Mouse (Mus musculus): ENCODE measurements around the gene Gm17387. TPM values are rescaled to one million over a fixed set of nuclear protein-coding genes. Genes with fewer than 3 reads are reported as not detected.

Gm17387 gene
- total and polyA plus RNA-seq, 2 experiments, result not detected

DNA sequence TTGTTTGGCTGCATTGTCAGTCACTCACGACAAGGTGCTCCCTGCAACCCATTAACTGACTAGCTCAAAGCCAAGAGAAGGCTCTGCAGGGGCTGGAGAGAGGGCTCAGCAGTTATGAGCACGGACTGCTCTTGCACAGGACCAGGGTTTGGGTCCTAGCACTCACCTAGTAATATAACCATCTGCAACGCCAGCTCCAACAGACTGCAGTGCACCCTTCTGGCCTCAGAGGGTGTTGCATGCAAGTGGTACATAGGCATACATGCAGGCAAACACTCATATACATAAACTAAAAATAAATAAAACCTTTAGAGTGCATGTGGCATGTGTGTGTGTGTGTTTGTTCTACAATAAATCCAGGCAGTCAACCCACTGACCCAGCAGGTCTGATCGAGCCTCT, 26.9 kb downstream of the Gm17387 start:
- TF ChIP-seq CTCF (IDR thresholded peaks at IDR 0.05; ENCODE audit: low read depth, low read length), result peak; percentile 16; the same call in 1 of the 2 replicates
- TF ChIP-seq POLR2A (IDR thresholded peaks at IDR 0.05; ENCODE audit: extremely low read depth, insufficient read depth, low read length), result no peak
- Histone ChIP-seq H3K27ac (replicated peaks; ENCODE audit: insufficient read depth, low read depth, low read length) (no peak overlapping the region), H3K36me3 (ENCODE audit: control insufficient read depth, insufficient read depth, low read length) (no peaks in the 10 kb centered on the region), H3K27me3 (ENCODE audit: control insufficient read depth, insufficient read depth, low read length) (peaks cover 5% of the 10 kb centered on the region), H3K4me3 (ENCODE audit: insufficient read depth, low read depth, low read length) (no peak overlapping the region), H3K4me1 (ENCODE audit: control insufficient read depth, insufficient read depth, low read length) (peaks cover 7% of the 10 kb centered on the region), H3K9ac (ENCODE audit: low read depth, low read length) (no peak overlapping the region), H3K79me2 (ENCODE audit: control insufficient read depth, insufficient read depth, low read length) (no peaks in the 10 kb centered on the region)
- WGBS, result 68% methylated on average over 4 of the region's 4 CpGs
- no peak for DNase-seq (ENCODE audit: extremely low read depth, low read depth, low spot score)

GRCm38 (mm10) chr7:141056976-141057375, 28.0 kb downstream of the Gm17387 start:
- Histone ChIP-seq H3K36me3 (ENCODE audit: control insufficient read depth, insufficient read depth, low read length) (no peaks in the 10 kb centered on the region), H3K4me1 (ENCODE audit: control insufficient read depth, insufficient read depth, low read length) (peaks cover 7% of the 10 kb centered on the region), H3K27me3 (ENCODE audit: control insufficient read depth, insufficient read depth, low read length) (peaks cover 10% of the 10 kb centered on the region), H3K27ac (replicated peaks; ENCODE audit: insufficient read depth, low read depth, low read length) (no peak overlapping the region), H3K4me3 (ENCODE audit: insufficient read depth, low read depth, low read length) (no peak overlapping the region), H3K9ac (ENCODE audit: low read depth, low read length) (no peak overlapping the region), H3K79me2 (ENCODE audit: control insufficient read depth, insufficient read depth, low read length) (no peaks in the 10 kb centered on the region)
- WGBS, result 85% methylated on average over 6 of the region's 6 CpGs
- DNase-seq (ENCODE audit: extremely low read depth, low read depth, low spot score), result peak; percentile 15
- no peak for TF ChIP-seq CTCF (IDR thresholded peaks at IDR 0.05; ENCODE audit: low read depth, low read length)
- TF ChIP-seq POLR2A (IDR thresholded peaks at IDR 0.05; ENCODE audit: extremely low read depth, insufficient read depth, low read length), result no peak

DNA sequence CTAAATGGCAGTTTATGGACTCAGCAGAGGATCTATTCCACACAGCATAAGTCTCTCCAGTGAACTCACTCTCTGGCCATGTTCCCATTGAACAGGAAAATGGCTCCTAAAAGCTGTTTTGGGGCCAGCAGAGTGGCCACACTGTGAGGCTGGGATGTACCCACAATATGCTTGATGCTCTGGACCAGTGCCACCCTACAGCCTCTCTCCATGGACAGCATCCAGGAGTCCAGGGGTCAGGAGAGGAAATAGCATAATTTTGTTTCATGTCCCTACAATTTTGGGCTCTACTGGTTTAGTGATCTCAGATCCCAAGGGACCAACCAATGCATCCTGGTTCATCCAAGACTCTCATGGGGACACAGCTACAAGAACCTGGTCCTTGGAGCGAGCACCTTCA, 28.6 kb downstream of the Gm17387 start:
- 90% methylated on average over 1 of the region's 1 CpGs for WGBS

GRCm38 (mm10) chr7:141058601-141059341, 29.8 kb downstream of the Gm17387 start:
- Histone ChIP-seq H3K27ac (replicated peaks; ENCODE audit: insufficient read depth, low read depth, low read length) (no peak overlapping the region), H3K36me3 (ENCODE audit: control insufficient read depth, insufficient read depth, low read length) (no peaks in the 10 kb centered on the region), H3K79me2 (ENCODE audit: control insufficient read depth, insufficient read depth, low read length) (no peaks in the 10 kb centered on the region), H3K4me1 (ENCODE audit: control insufficient read depth, insufficient read depth, low read length) (peaks cover 2% of the 10 kb centered on the region; the same call in 1 of the 2 replicates), H3K27me3 (ENCODE audit: control insufficient read depth, insufficient read depth, low read length) (peaks cover 10% of the 10 kb centered on the region), H3K4me3 (ENCODE audit: insufficient read depth, low read depth, low read length) (no peak overlapping the region), H3K9ac (ENCODE audit: low read depth, low read length) (no peak overlapping the region)
- DNase-seq (ENCODE audit: extremely low read depth, low read depth, low spot score), result no peak
- 90% methylated on average over 14 of the region's 14 CpGs for WGBS
- TF ChIP-seq CTCF (IDR thresholded peaks at IDR 0.05; ENCODE audit: low read depth, low read length) (no peak), POLR2A (IDR thresholded peaks at IDR 0.05; ENCODE audit: extremely low read depth, insufficient read depth, low read length) (no peak)

More for the DNA sequence above, 28.6 kb downstream of the Gm17387 start:
- no peaks in the 10 kb centered on the region for H3K36me3 ChIP-seq (ENCODE audit: control insufficient read depth, insufficient read depth, low read length)
- peaks cover 7% of the 10 kb centered on the region for H3K4me1 ChIP-seq (ENCODE audit: control insufficient read depth, insufficient read depth, low read length)
- TF ChIP-seq CTCF (IDR thresholded peaks at IDR 0.05; ENCODE audit: low read depth, low read length) (no peak), POLR2A (IDR thresholded peaks at IDR 0.05; ENCODE audit: extremely low read depth, insufficient read depth, low read length) (no peak)
- no peak overlapping the region for H3K9ac ChIP-seq (ENCODE audit: low read depth, low read length)
- H3K79me2 ChIP-seq (ENCODE audit: control insufficient read depth, insufficient read depth, low read length), result no peaks in the 10 kb centered on the region
- H3K27ac ChIP-seq (replicated peaks; ENCODE audit: insufficient read depth, low read depth, low read length), result no peak overlapping the region
- peaks cover 10% of the 10 kb centered on the region for H3K27me3 ChIP-seq (ENCODE audit: control insufficient read depth, insufficient read depth, low read length)
- peak; percentile 26 for DNase-seq (ENCODE audit: extremely low read depth, low read depth, low spot score)
- no peak overlapping the region for H3K4me3 ChIP-seq (ENCODE audit: insufficient read depth, low read depth, low read length)

- Histone ChIP-seq H3K9ac (ENCODE audit: low read depth, low read length) (no peak overlapping the region), H3K27ac (replicated peaks; ENCODE audit: insufficient read depth, low read depth, low read length) (no peak overlapping the region), H3K79me2 (ENCODE audit: control insufficient read depth, insufficient read depth, low read length) (no peaks in the 10 kb centered on the region), H3K4me1 (ENCODE audit: control insufficient read depth, insufficient read depth, low read length) (peaks cover 8% of the 10 kb centered on the region), H3K4me3 (ENCODE audit: insufficient read depth, low read depth, low read length) (no peak overlapping the region), H3K36me3 (ENCODE audit: control insufficient read depth, insufficient read depth, low read length) (no peaks in the 10 kb centered on the region), H3K27me3 (ENCODE audit: control insufficient read depth, insufficient read depth, low read length) (peaks cover 10% of the 10 kb centered on the region)
- DNase-seq (ENCODE audit: extremely low read depth, low read depth, low spot score), result no peak
- TF ChIP-seq POLR2A (IDR thresholded peaks at IDR 0.05; ENCODE audit: extremely low read depth, insufficient read depth, low read length) (no peak), CTCF (IDR thresholded peaks at IDR 0.05; ENCODE audit: low read depth, low read length) (no peak)
- WGBS, result 84% methylated on average over 2 of the region's 2 CpGs
These were observed 31.0 kb downstream of the Gm17387 start for GRCm38 (mm10) chr7:141059929-141060328.

Measured in liver, adult 2 months (tissue).